Mouse (Mus musculus) erythroblast, embryonic 14.5 days (primary cell): Measurements from ENCODE around the gene Gucd1.

ENCODE experiments used
- GATA1 ChIP-seq: IDR thresholded peaks from 2 replicates; pipeline ENCODE4 v1.6.1; 2012; ENCODE audit warnings: low read length, inconsistent platforms, mixed read lengths
- TAL1 ChIP-seq: IDR thresholded peaks from 3 replicates; pipeline ENCODE4 v1.6.1; 2012; ENCODE audit warnings: low read length, inconsistent platforms, mixed read lengths

- TF ChIP-seq GATA1, result no peak
- no peak for TF ChIP-seq TAL1
These were observed 40.7 kb downstream of the Gucd1 start for GRCm38 (mm10) chr10:75477034-75477433.
